15 mouse cellular contexts compared by ENCODE assay signal in genomic region chr2:102868444-102868843, GRCm38 (mm10). TPM values are rescaled to one million over a fixed set of nuclear protein-coding genes. Genes with fewer than 3 reads are reported as not detected.
DNase-seq lines count a peak whose midpoint lies in the region; ATAC-seq and TF ChIP-seq lines count a peak whose summit lies in the region.
"Had no signal": no experiment of that assay in that cellular context is flagged by ENCODE, and none has a peak within 500 bp of the region (broad histone marks: within the 10 kb centered on the region; RNA-seq: fewer than 3 reads in every experiment).

No protein-coding gene starts in this region.

- TF ChIP-seq EP300 in liver, postnatal 0 days (IDR thresholded peaks at IDR 0.05; ENCODE audit: low read depth) = no peak

- DNase-seq in heart, adult 11 months = peak; percentile 37
- DNase-seq in thymus, postnatal 14 days = peak; percentile 37
- DNase-seq in thymus, postnatal 10 days (ENCODE audit: low spot score in 2 of 2) = no peak
- no peak for DNase-seq in liver, postnatal 0 days
- no peak for DNase-seq in kidney, postnatal 4 days
- no peak for DNase-seq in adrenal gland, adult 2 months
- DNase-seq: cerebellum, adult 9-10 months; gastrocnemius, postnatal 10 days; kidney, adult 2 months; kidney, postnatal 14 days had no signal

- no peak for TF ChIP-seq CTCF in liver, postnatal 0 days (IDR thresholded peaks at IDR 0.05; ENCODE audit: low read depth)

- ATAC-seq in heart, embryonic 11.5 days (replicated peaks; ENCODE audit: insufficient number of reproducible peaks, low FRiP score, low TSS enrichment) = no peak
- ATAC-seq in liver, postnatal 0 days = no peak
- ATAC-seq in midbrain, embryonic 13.5 days = no peak
- ATAC-seq: forebrain, embryonic 13.5 days had no signal

- no peak overlapping the region for H3K4me3 ChIP-seq in heart, embryonic 11.5 days (ENCODE audit: low read depth, low read length)
- no peak overlapping the region for H3K4me3 ChIP-seq in liver, postnatal 0 days (ENCODE audit: low read depth, low read length)
- no peak overlapping the region for H3K4me3 ChIP-seq in midbrain, embryonic 13.5 days (replicated peaks)
- H3K4me3 ChIP-seq: forebrain, embryonic 13.5 days; left cerebral cortex, adult 2 months; limb, embryonic 10.5 days had no signal

- H3K27ac ChIP-seq in heart, embryonic 11.5 days (ENCODE audit: low read depth, low read length) = no peak overlapping the region
- peak overlapping the region; percentile 67; the same call in 1 of the 2 replicates for H3K27ac ChIP-seq in liver, postnatal 0 days (ENCODE audit: low read depth)
- no peak overlapping the region for H3K27ac ChIP-seq in midbrain, embryonic 13.5 days
- H3K27ac ChIP-seq: forebrain, embryonic 13.5 days; left cerebral cortex, adult 2 months; limb, embryonic 10.5 days had no signal

- peaks cover 24% of the 10 kb centered on the region for H3K4me1 ChIP-seq in heart, embryonic 11.5 days (ENCODE audit: control insufficient read depth, insufficient read depth, low read length)
- peaks cover 32% of the 10 kb centered on the region for H3K4me1 ChIP-seq in liver, postnatal 0 days (ENCODE audit: insufficient read depth)
- H3K4me1 ChIP-seq in midbrain, embryonic 13.5 days (replicated peaks) = peaks cover 12% of the 10 kb centered on the region; the same call in 1 of the 2 replicates

- H3K9ac ChIP-seq in heart, embryonic 11.5 days (ENCODE audit: low read depth, low read length) = no peak overlapping the region
- H3K9ac ChIP-seq in liver, postnatal 0 days (replicated peaks) = no peak overlapping the region
- no peak overlapping the region for H3K9ac ChIP-seq in midbrain, embryonic 13.5 days (replicated peaks)
- H3K9ac ChIP-seq: forebrain, embryonic 13.5 days had no signal

- H3K9me3 ChIP-seq in heart, embryonic 11.5 days (replicated peaks; ENCODE audit: control insufficient read depth, low read length) = no peaks in the 10 kb centered on the region
- H3K9me3 ChIP-seq in liver, postnatal 0 days (ENCODE audit: low read length) = no peaks in the 10 kb centered on the region
- no peaks in the 10 kb centered on the region for H3K9me3 ChIP-seq in midbrain, embryonic 13.5 days
- H3K9me3 ChIP-seq: forebrain, embryonic 13.5 days; limb, embryonic 10.5 days had no signal

- H3K36me3 ChIP-seq in heart, embryonic 11.5 days (ENCODE audit: control insufficient read depth, insufficient read depth, low read length) = no peaks in the 10 kb centered on the region
- H3K36me3 ChIP-seq in liver, postnatal 0 days (replicated peaks; ENCODE audit: insufficient read depth, low read length) = 0 out of 2 replicates have a peak, but pooled peaks cover 3% of the 10 kb centered on the region
- no peaks in the 10 kb centered on the region for H3K36me3 ChIP-seq in midbrain, embryonic 13.5 days
- H3K36me3 ChIP-seq: limb, embryonic 10.5 days had no signal

- no peak overlapping the region for H3K4me2 ChIP-seq in heart, embryonic 11.5 days
- H3K4me2 ChIP-seq in liver, postnatal 0 days (ENCODE audit: low read depth, low read length) = 0 out of 2 replicates have a peak overlapping the region, but pooled peaks have one; percentile 32
- no peak overlapping the region for H3K4me2 ChIP-seq in midbrain, embryonic 13.5 days (replicated peaks)
- H3K4me2 ChIP-seq: forebrain, embryonic 13.5 days had no signal

- WGBS in heart, embryonic 11.5 days (ENCODE audit: insufficient replicate concordance) = 81% methylated on average over 2 of the region's 2 CpGs
- 62% methylated on average over 2 of the region's 2 CpGs for WGBS in liver, postnatal 0 days (ENCODE audit: insufficient replicate concordance)
- WGBS in midbrain, embryonic 13.5 days = 76% methylated on average over 2 of the region's 2 CpGs

- H3K27me3 ChIP-seq in heart, embryonic 11.5 days (ENCODE audit: control insufficient read depth, insufficient read depth, low read length) = no peaks in the 10 kb centered on the region
- no peaks in the 10 kb centered on the region for H3K27me3 ChIP-seq in liver, postnatal 0 days (ENCODE audit: insufficient read depth, low read length)
- H3K27me3 ChIP-seq in midbrain, embryonic 13.5 days = no peaks in the 10 kb centered on the region
- H3K27me3 ChIP-seq: forebrain, embryonic 13.5 days had no signal

RNA-seq across cellular contexts. Expression of gene Cd44, which starts 33.0 kb away (rescaled TPM):
- polyA plus RNA-seq in heart, embryonic 11.5 days (2014; fragmentation: Nextera tagmentation; extraction: Ambion mirVana) = 24.8 and 28.8 TPM in 2 replicates
- polyA plus RNA-seq in liver, postnatal 0 days (2015; fragmentation: Nextera tagmentation; extraction: Ambion mirVana) = 14.1 and 15.2 TPM in 2 replicates
- total RNA-seq in adrenal gland, adult 2 months (2021) = 10 to 100 TPM; 53.7 to 60.7 TPM
- polyA plus RNA-seq in adrenal gland, adult 2 months (2012; rRNA removed) = 9.5 and 12.8 TPM in 2 replicates
- 1.5 and 2.1 TPM in 2 replicates for polyA plus RNA-seq in midbrain, embryonic 13.5 days (2015; fragmentation: Nextera tagmentation; extraction: Ambion mirVana)

Comparison
In these comparisons a context has a peak if more than half of its experiments do, and no peak if none do; other contexts are left out.
1. DNase-seq: peak in heart, adult 11 months (single experiment) and thymus, postnatal 14 days (single experiment); none in thymus, postnatal 10 days (0 of 2), liver, postnatal 0 days (single experiment), kidney, postnatal 4 days (0 of 2) and adrenal gland, adult 2 months (single experiment).